Mouse (Mus musculus) megakaryocyte, embryonic 14.5 days (primary cell): ENCODE measurements at regions not wholly inside any gene's neighbourhood (a gene's known extent, or its start where the extent isn't known, plus 50 kb on each side); places are given as distances from the start of the nearest gene placed in this dataset.

Experiments used
- H3K27me3 ChIP-seq: replicated peaks from 2 replicates; pipeline ENCODE3; 2012; ENCODE audit warnings: inconsistent platforms
- H3K36me3 ChIP-seq: replicated peaks from 2 replicates; pipeline ENCODE3; 2012; ENCODE audit warnings: low read length, inconsistent platforms, mixed read lengths
- H3K4me1 ChIP-seq: 2 replicates; pipeline ENCODE4 v1.6.1; 2012; ENCODE audit warnings: inconsistent platforms
- H3K4me3 ChIP-seq: replicated peaks from 2 replicates; pipeline ENCODE3; 2012; ENCODE audit warnings: moderate library complexity, mild to moderate bottlenecking, inconsistent platforms
- H3K9me3 ChIP-seq: 2 replicates; pipeline ENCODE4 v1.6.1; 2012; ENCODE audit warnings: inconsistent platforms
- FLI1 ChIP-seq: IDR thresholded peaks from 2 replicates; pipeline ENCODE4 v1.6.1; 2012; ENCODE audit warnings: low read length, inconsistent platforms, mixed read lengths
- GATA1 ChIP-seq: IDR thresholded peaks from 3 replicates; pipeline ENCODE4 v1.6.1; 2012; ENCODE audit warnings: mixed read lengths, low read length, inconsistent platforms, borderline replicate concordance

DNA sequence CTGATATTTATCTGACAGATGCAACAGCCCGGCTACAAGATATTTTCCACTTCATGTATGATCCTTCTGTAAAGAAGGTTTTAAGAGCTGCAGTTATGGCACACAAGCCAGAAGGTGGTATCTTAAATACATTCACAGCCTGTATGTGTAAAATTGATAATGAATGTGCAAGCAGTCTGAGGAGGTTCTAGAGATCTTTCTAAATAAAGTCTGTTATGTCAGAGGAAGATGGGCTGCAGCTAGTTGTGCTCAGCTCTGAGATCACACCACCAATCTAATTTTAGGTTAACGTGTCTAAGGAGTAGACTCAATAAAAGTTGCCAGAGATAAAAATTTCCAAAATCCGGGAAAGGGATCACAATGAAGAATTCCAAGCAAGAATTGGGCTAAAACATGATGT is 218.8 kb downstream of the S1pr1 start:
- Histone ChIP-seq H3K9me3 (no peaks in the 10 kb centered on the region), H3K36me3 (no peaks in the 10 kb centered on the region), H3K4me1 (no peaks in the 10 kb centered on the region), H3K27me3 (no peaks in the 10 kb centered on the region), H3K4me3 (no peak overlapping the region)
- no peak for TF ChIP-seq FLI1

DNA sequence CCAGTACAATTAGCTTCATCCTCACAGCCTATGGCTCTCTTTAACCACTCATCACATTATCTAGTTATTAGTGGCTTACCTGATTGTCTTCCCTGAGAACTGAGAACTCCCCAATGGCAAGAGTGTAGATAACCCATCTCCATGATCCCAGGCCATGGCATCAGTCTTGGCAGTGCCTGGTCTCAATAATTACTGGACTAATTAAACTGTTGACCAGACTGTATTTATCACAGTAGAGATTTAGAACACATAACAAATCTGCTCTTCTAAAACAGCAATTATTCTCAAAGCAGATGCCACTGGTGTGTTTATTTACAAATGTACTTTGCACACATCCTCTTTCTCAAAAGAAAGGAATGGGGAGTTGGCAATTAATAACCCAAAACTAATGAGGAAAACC is 219.2 kb downstream of the S1pr1 start:
- no peaks in the 10 kb centered on the region for H3K4me1 ChIP-seq
- TF ChIP-seq GATA1, result no peak
- TF ChIP-seq FLI1, result no peak

DNA sequence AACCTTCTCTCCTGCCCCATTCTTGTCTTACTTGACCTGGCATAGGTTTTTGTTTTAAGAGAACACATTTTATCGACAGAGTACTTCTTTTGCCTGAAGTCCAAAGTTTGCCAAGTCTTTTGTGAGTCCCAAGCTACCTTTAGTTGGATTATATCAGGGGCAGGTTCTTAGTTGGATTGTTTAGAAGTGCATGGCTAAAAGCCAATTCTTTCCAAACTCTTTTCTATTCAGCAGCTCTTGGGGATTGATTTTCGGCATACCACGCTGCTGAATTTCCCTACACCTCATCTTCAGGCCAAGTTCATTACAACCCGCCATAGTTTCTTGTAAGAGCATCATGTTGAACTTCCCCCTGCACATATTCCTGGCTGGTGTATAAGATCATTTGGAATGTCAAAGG is 245.9 kb downstream of the S1pr1 start:
- Histone ChIP-seq H3K4me1 (no peaks in the 10 kb centered on the region), H3K9me3 (no peaks in the 10 kb centered on the region), H3K4me3 (no peak overlapping the region), H3K27me3 (no peaks in the 10 kb centered on the region), H3K36me3 (no peaks in the 10 kb centered on the region)
- no peak for TF ChIP-seq GATA1
- no peak for TF ChIP-seq FLI1

More for the DNA sequence above, 219.2 kb downstream of the S1pr1 start:
- H3K27me3 ChIP-seq, result no peaks in the 10 kb centered on the region
- no peak overlapping the region for H3K4me3 ChIP-seq
- no peaks in the 10 kb centered on the region for H3K36me3 ChIP-seq
- no peaks in the 10 kb centered on the region for H3K9me3 ChIP-seq

DNA sequence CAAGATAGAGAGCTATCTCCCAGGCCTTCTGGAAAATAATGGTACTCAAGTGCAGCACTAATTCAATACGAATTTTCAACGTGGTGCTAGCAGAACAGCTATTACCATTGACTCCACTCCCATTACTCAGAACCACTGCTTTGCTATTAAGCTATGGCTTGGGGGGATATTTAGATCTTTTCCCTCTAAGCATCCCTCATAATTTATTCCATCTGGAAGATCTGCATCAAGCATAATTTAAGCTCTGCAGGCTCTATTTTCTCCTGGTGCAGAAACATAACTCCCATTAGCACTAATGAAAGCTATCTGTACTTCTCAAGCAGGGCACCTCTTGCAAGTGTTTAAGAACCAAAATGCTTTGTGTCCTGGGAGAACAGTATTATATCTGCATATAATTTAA is 247.0 kb downstream of the S1pr1 start:
- H3K27me3 ChIP-seq, result no peaks in the 10 kb centered on the region
- no peaks in the 10 kb centered on the region for H3K4me1 ChIP-seq
- TF ChIP-seq FLI1 (no peak), GATA1 (no peak)
- no peaks in the 10 kb centered on the region for H3K9me3 ChIP-seq
- H3K4me3 ChIP-seq, result no peak overlapping the region
- no peaks in the 10 kb centered on the region for H3K36me3 ChIP-seq

DNA sequence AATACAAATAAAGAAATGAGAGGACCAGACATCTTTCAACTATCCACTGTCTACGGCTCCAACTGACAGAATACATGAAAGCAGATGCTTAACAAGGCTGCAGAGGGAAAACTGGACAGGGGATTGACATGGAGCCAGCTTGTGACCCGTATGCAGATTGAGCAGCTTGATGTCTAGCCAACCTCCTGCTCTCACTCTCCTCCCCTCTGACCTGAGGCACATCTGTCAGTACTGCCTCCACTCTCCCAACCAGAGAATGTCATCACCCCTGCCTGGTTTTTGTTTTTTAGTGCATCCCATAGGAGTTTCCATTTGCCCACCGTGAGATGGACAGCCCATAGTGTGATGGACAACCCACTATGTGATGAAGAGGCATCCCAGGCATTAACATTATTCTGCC is 252.2 kb downstream of the S1pr1 start:
- Histone ChIP-seq H3K36me3 (no peaks in the 10 kb centered on the region), H3K4me1 (no peaks in the 10 kb centered on the region), H3K9me3 (no peaks in the 10 kb centered on the region), H3K27me3 (no peaks in the 10 kb centered on the region), H3K4me3 (no peak overlapping the region)
- TF ChIP-seq GATA1 (no peak), FLI1 (no peak)
